Mouse (Mus musculus) ZHBTc4 (cell line): ENCODE measurements at regions not wholly inside any gene's neighbourhood (a gene's known extent, or its start where the extent isn't known, plus 50 kb on each side); places are given as distances from the start of the nearest gene placed in this dataset.
A peak's percentile ranks its signal among the peaks of the same experiment; 100 is the strongest.

Source experiments
- DNase-seq: peaks from one replicate; pipeline ENCODE4 v3.0.0-alpha.2; 2011; ENCODE audit warnings: low read depth, low spot score

DNA sequence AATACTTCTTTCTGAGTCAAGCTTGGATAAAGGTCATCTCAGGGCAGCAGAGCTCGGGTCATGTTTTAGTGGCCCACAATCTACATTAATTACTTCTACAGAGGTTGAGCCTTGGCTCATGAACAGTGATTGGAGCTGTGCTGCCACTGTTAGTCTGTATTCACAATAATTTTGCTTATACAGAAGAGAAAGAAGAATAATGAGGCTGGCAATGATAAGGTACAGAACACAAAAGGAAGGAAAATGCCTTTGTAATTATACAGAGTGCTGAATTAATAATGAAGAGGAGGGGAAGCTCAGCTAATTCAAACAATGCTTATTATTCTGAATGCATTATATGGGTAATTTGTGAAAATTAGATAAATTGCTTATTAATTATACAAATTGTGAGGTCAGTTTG lies 573.9 kb upstream of the Cblb start:
- no peak for DNase-seq

GRCm38 (mm10) chr16:51475690-51476089 lies 555.3 kb upstream of the Cblb start:
- DNase-seq = no peak

GRCm38 (mm10) chr16:51496096-51496495 lies 534.9 kb upstream of the Cblb start:
- no peak for DNase-seq

DNA sequence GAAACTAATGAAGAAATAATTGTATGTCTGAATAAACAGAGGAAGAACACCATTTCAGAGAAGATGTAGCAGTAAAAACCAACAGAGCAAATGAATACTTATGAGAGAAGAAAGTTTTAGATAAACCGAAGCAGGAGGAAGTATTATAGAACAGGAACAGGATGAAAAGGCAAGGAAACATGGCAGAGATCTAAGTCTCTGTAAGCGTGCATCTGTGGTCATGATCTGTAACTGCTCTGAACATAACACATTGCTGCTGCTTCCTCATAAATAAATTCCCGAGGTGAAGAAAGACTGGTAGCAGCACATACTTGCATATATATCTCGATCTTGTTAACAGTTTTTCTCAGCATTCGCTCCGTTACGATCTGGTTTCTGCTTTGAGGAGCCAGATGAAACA lies 533.2 kb upstream of the Cblb start:
- no peak for DNase-seq

- DNase-seq = no peak
Observed at GRCm38 (mm10) chr16:51517079-51517478, 513.9 kb upstream of the Cblb start.

GRCm38 (mm10) chr16:51520762-51521161 lies 510.3 kb upstream of the Cblb start:
- no peak for DNase-seq

DNA sequence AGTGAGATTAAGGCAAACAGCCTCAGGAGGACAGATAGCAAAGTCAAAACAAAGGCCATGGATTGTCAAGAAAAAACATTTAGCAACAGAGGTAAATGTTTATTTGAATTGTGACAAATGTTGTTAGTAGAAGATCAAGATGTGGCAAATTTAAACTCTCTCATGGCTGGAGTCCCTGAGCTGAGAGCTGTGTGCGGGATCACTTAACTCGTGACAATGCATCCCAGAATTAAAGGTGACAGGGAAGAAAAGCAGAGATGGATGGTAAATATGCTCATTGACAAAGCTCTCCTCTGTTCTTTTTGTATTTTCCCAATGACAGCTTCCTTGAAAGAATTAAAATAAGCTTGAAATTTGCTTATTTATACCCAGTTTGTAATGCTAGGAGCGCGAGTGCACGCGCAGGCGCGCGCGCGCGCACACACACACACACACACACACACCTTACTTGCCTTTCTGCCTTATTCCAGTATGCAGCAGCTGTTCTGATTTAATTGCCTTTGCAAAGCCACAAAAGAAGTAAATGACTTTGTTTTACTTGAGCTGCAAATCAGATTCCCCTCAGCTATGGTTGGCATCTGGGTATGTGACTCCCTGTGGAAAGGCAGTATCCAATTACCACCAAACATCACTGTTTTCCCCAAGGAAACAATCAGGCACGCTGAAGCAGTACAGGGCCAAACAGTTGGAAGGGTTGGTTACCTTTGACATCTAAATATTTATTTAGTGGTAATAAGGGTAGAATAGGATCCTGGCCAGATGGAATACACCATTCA lies 509.5 kb upstream of the Cblb start:
- peak; percentile 3 for DNase-seq

DNA sequence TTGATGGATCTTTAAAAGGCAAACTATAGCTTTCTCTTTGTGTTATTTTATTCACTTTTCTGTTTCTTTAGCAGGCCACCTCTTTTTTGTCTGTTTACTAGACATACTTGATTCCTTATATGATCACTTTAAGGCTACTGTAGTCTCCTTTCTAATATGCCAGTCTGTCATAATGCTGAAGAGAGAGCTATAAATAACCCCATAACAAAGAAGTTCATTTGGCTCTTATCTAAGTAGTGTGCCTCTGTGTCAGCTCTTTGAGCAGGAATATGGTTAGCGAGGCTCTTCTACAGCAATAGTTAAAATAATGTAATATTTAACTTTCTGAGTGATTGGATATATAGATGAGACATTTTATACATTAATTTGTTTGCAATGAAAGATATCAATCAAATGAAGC lies 507.0 kb upstream of the Cblb start:
- no peak for DNase-seq

DNA sequence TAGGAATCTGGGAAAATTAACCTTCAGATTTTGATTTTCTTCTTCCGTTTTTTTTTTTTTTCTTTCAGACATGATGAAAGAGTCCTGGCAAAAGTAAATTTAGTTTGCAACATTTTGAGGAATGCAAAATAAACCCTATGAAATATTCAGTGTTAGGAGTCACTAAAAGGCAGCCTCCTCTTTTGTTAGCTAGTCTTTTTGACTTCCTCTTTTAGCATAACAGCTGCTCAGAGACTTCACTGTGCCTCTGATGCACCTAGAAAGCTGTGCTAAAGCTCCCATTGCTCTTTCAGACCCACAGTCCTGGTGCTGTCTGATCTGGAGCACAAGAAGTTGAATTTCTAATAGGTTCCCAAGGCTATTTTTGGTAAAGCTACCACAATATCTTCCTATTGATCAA lies 498.5 kb upstream of the Cblb start:
- no peak for DNase-seq

DNA sequence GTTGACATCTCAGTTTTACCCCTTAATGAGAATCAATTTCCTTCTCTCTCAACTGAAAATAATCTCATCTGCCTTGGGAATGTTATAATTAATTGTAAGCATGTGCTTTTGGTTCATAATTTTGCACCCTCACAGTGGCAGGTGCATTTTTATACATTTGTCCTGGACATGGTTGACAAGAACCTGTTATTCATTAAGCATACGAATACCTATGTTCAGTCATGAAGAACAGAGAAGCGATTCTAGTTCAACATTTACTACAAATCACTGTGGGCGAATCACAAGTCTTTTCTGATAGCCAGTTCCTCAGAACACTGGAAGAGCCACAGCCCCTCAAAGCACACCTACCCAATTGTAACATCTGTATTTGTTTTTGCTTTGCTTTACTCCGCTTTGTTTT lies 487.3 kb upstream of the Cblb start:
- no peak for DNase-seq

DNA sequence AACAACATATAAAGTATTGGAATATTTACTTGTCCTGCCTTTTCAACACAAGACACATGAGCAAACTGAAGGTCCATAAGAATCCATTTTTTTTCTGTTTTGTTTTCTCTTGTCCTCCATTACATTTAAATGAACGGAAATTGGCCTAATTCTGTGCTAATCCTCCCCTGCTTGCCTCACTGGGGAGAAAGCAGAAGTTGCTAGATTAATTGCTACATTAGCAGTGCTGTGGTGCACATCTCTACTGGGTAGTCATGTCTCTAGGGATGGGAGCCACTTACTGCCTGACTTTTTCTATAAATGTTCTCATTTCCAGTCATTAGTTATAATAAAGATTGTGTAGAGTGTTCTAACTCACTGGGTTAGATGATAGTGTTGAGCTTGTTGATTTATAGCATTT lies 484.0 kb upstream of the Cblb start:
- DNase-seq = no peak

DNA sequence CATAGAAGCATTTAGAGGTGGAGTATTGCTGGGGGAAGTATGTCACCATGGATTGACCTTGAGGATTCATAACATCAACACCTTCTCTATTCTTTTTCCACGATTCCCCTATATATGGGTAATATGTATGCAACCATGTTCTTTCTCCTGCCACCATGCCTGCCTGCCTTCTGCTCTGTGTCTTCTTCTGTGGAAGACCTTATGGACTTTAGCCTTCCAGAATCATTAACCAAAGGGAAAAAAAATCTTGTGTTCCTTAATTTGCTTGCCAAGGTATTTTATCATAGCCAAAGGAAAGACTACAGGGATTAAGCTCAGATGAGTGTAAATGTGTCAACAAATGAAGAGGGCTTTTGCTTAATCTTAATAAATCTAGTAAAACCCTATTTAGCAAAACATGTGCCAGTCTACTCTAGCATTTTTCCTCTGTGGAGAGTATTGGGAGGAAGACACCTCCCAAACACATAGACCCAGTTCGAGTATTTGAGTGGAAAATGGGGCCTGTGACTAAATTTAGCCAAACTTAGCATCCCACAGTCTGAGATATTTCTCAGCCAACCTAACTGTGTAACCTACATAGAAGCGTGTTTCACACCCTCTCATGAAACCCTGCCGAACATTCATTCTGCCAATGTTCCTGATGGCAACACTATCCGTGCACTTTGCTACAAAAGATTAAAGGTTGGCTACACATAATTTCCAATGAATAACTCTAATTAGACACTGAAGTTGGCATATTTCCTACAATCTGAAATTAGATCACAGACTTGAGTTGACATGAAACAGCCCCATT lies 468.0 kb upstream of the Cblb start:
- no peak for DNase-seq

DNA sequence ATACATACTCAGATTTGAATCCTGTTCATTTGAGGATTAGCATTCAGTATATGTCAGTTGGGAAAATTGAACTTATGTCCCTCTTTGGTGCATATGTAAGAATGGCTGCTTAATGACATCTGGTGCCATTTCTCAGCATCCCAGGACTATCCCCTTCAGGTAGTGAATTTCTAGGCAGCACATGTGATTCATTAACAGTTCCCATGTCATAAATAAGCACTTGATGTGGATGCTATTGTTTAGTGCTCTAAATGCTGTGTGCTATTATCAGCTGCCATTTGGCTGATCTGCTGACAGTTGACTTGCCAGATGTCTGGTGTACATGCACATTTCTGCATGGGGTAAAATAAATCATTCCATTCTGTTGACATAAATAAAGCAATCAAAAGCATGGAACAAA lies 467.0 kb upstream of the Cblb start:
- DNase-seq = no peak

DNA sequence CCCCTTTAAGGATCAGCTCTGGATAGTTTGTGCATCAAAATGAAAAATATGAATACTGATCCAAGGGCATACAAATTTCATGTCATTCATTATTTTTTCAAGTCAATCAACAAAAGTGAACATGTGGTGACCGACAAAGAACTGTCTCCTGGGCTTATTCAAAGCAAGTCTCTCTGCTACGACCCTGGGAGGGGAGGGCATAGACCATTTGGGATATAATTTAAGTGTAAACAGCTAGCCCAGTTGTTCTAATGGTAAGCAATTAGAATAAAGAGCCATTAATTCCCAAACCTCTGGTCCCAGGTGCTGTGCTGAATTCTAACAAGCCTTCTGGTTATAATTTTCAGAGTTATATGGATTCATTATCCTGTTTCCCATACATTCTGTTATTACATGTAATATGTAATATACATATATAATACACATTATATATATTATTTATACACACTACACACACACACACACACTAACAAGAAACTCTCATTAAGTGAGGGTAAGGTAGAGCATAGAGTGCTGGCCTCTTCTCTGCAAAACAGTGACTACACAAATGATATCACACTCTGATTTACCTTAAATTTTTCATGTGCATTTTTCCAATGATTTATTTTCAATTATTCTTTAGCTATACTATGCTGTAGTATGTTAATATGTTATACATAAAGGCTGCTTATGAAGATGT lies 453.0 kb upstream of the Cblb start:
- DNase-seq = no peak

DNA sequence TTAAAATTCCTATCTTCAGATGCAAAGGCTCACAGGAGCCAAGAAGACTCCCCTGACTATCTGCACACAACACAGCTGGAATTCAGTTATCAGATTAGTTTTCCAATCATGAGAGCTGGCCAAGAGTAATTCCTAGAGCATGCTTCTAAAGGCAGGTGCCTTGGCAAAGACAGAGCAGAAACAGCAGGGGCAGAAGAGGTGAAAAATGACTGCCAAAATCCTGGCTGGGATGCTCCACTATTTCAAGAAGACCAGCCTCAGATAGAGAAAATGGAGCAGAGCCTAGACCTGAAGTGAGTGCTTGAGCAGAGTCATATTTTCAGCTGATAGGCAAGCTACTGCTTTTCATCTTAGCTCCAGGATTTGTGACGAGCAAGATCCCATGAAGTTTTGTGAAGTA lies 450.5 kb upstream of the Cblb start:
- no peak for DNase-seq

DNA sequence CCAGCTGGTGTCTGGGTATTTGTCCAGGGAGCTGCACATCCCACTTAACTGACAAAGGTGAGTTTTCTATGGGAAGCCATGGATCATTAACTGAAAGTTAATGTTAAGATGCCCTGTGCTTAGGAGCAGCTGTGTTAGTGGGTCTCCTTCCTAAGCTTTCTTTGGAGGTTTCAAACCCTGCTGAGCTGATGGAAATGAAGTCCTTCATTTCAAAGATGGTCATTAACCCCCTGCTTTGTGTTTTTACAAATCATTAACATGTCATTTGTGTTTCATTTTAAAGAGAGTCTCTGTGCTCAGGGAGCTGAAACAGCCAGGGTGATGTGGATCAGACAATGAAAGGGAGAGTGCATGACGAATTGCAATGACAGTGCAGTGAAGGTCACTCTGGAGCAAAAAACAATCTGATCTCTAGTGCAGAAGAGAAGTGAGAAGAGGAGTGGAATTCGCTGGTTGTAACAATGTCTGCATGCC lies 441.1 kb upstream of the Cblb start:
- peak; percentile 75 for DNase-seq

GRCm38 (mm10) chr16:51617579-51617978 lies 413.4 kb upstream of the Cblb start:
- no peak for DNase-seq

- no peak for DNase-seq
Observed at GRCm38 (mm10) chr16:51646646-51647045, 384.4 kb upstream of the Cblb start.

DNA sequence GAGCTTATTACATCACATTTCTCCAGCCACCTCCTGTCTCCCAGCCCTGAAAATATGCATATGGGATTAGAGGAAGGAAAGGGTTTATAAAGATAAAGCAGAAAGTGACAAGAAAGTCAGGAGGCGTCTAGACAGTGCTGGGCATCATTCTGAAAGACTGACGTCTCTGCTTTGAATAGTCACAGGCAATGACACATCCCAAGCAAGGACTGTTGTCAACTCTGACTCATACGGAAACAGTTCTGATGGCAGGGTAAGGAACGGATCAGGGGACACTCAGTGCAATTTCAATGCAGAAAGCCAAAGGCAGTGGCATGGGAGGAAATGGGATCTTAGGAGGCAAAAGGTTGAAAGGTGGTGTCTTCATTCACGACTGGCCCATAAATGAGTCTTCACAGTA lies 380.9 kb upstream of the Cblb start:
- DNase-seq = no peak

GRCm38 (mm10) chr16:51650683-51651082 lies 380.3 kb upstream of the Cblb start:
- no peak for DNase-seq

DNA sequence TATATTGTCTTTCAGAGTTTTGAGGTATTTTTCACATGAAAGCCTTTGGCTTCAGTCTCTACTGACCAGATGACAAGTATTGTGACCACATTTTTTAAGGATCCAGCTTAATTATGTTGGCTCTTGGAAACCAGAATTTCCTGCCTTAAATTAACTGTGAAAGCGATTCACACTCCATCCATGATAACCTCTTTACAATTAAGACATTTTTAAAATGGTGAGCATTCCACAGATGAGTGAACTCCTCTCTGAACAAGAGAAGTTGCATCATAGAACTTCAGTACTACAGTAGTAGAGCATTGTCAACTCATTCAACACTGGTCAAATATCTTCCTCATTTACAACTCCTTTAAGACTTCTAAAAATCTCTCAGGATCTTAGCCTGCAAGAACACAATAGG lies 369.3 kb upstream of the Cblb start:
- no peak for DNase-seq

- peak; percentile 29 for DNase-seq
Observed at GRCm38 (mm10) chr16:51664325-51664724, 366.7 kb upstream of the Cblb start.

GRCm38 (mm10) chr16:51675101-51675500 lies 355.9 kb upstream of the Cblb start:
- no peak for DNase-seq
